Mouse (Mus musculus) hindbrain, embryonic 16.5 days (tissue): ENCODE measurements around the gene Fam189a1. TPM values are rescaled to one million over a fixed set of nuclear protein-coding genes. Genes with fewer than 3 reads are reported as not detected.
A peak's percentile ranks its signal among the peaks of the same experiment; 100 is the strongest.

Source experiments
- ATAC-seq: fragments of 200-750 bp; cut with Nextera tagmentation; 2 replicates; pipeline ENCODE4 v1.8.0; 2017; ENCODE audit warnings: moderate TSS enrichment, moderate library complexity
- H3K27ac ChIP-seq: fragments of 300-500 bp; sonication (generic); 2 replicates; pipeline ENCODE4 v1.5.1; 2014; ENCODE audit warnings: low read depth, mild to moderate bottlenecking, control low read depth, low read length, moderate library complexity
- H3K27me3 ChIP-seq: fragments of 300-500 bp; sonication (generic); replicated peaks from 2 replicates; pipeline ENCODE4 v1.6.1; 2014; ENCODE audit warnings: low read length; ENCODE audit not compliant: control insufficient read depth, insufficient read depth
- H3K36me3 ChIP-seq: fragments of 300-500 bp; sonication (generic); 2 replicates; pipeline ENCODE4 v1.6.1; 2014; ENCODE audit warnings: mild to moderate bottlenecking, low read length, moderate library complexity, mixed read lengths; ENCODE audit not compliant: control insufficient read depth, insufficient read depth
- H3K4me1 ChIP-seq: fragments of 300-500 bp; sonication (generic); 2 replicates; pipeline ENCODE4 v1.6.1; 2014; ENCODE audit warnings: low read depth, low read length; ENCODE audit not compliant: control insufficient read depth, insufficient read depth
- H3K4me2 ChIP-seq: fragments of 300-500 bp; sonication (generic); 2 replicates; pipeline ENCODE4 v1.6.1; 2014; ENCODE audit warnings: mild to moderate bottlenecking, low read length, control low read depth, moderate library complexity
- H3K4me3 ChIP-seq: fragments of 300-500 bp; sonication (generic); 2 replicates; pipeline ENCODE4 v1.5.1; 2014; ENCODE audit warnings: mild to moderate bottlenecking, low read length, control low read depth, moderate library complexity
- H3K9ac ChIP-seq: fragments of 300-500 bp; sonication (generic); 2 replicates; pipeline ENCODE4 v1.6.1; 2014; ENCODE audit warnings: low read depth, mild to moderate bottlenecking, control low read depth, low read length, moderate library complexity
- H3K9me3 ChIP-seq: fragments of 300-500 bp; sonication (generic); 2 replicates; pipeline ENCODE4 v1.6.1; 2014; ENCODE audit warnings: mild to moderate bottlenecking, low read length, moderate library complexity; ENCODE audit not compliant: control insufficient read depth
- WGBS: fragments of 180-500 bp; shearing (Covaris S2); extraction: QIAGEN DNeasy Blood & Tissue Kit; methylation state at CpG from one replicate; pipeline ENCODE4 v1.1.7; 2014; 5-methylcytosine and 5-hydroxymethylcytosine counted together
- polyA plus RNA-seq: library from polyadenylated mRNA; unstranded; fragments of >200 nt; fragmentation: Nextera tagmentation; extraction: Ambion mirVana; gene quantifications from 2 replicates; pipeline ENCODE4 v1.2.1, GENCODE M21; 2015

The Fam189a1 gene
- polyA plus RNA-seq, 1 experiment from 2014 or later = 7.9 TPM

DNA sequence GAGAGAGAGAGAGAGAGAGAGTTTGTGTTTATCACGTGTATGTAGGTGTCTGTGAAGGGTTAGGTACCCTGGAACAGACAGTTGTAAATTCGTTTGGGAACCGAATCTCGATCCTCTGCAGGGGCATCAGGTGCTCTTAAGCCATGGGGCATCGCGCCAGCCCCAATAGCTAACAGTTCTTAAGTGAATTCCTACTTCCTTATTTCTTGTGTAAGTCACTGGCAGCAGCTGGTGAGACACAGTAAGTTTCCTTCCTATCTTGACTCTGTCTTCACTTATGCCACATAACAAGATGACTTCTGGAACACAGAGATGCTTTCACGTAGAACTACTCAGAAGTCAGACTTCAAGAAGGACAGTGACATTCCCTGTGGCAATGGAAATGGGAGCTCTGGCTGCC, 275.0 kb downstream of the Fam189a1 start:
- ATAC-seq = no peak
- 82% methylated on average over 7 of the region's 7 CpGs for WGBS
- Histone ChIP-seq H3K4me2 (no peak overlapping the region), H3K36me3 (no peaks in the 10 kb centered on the region), H3K27ac (no peak overlapping the region), H3K9me3 (no peaks in the 10 kb centered on the region), H3K9ac (no peak overlapping the region), H3K4me1 (no peaks in the 10 kb centered on the region; the same call in none of the 2 replicates), H3K4me3 (no peak overlapping the region), H3K27me3 (no peaks in the 10 kb centered on the region)

DNA sequence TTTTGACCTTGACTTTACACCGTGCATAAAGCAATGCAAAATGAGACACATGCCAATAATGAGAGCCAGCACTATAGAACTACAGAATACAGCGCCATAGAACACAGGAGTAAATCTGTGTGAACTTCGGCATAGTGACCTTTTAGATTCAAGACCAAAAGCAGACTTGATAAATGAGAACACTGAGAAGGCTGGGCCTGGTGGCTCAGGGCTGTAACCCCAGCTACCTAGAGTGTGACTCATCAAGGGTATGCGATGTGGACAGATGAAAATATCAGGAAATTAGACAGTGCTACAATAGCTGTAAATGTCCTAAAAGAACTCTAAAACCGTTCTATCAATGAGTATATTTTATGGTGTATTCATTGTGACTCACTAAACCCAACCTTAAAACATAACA, 276.0 kb downstream of the Fam189a1 start:
- Histone ChIP-seq H3K36me3 (no peaks in the 10 kb centered on the region), H3K27me3 (no peaks in the 10 kb centered on the region), H3K9me3 (no peaks in the 10 kb centered on the region), H3K4me3 (no peak overlapping the region), H3K4me2 (no peak overlapping the region), H3K9ac (no peak overlapping the region), H3K27ac (no peak overlapping the region), H3K4me1 (no peaks in the 10 kb centered on the region; the same call in none of the 2 replicates)
- 85% methylated on average over 5 of the region's 5 CpGs for WGBS
- ATAC-seq = no peak

DNA sequence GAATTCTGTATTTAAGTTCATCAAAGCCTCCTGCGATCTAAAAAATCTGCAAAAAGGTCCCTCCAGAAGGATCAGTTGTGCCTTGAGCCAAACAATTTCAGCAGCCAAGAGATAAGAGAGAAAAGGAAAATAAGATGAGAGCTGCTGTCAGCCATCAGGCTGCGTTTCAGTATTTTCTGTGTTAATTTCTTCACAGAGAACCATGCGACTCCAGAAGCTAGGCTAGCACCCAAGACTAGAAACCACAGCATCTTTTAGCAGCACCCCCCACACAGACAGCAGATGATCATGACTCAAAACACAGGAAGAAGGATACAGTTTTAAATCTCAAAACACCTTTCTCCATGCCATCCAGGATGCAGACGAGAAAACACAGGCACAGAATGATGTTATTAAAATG, 281.4 kb downstream of the Fam189a1 start:
- H3K9ac ChIP-seq = no peak overlapping the region
- no peak overlapping the region for H3K4me2 ChIP-seq
- H3K36me3 ChIP-seq = no peaks in the 10 kb centered on the region
- no peak overlapping the region for H3K4me3 ChIP-seq
- H3K27me3 ChIP-seq = no peaks in the 10 kb centered on the region
- H3K9me3 ChIP-seq = no peaks in the 10 kb centered on the region
- no peak for ATAC-seq
- H3K27ac ChIP-seq = no peak overlapping the region
- WGBS = 90% methylated on average over 4 of the region's 4 CpGs
- H3K4me1 ChIP-seq = peaks cover 17% of the 10 kb centered on the region

DNA sequence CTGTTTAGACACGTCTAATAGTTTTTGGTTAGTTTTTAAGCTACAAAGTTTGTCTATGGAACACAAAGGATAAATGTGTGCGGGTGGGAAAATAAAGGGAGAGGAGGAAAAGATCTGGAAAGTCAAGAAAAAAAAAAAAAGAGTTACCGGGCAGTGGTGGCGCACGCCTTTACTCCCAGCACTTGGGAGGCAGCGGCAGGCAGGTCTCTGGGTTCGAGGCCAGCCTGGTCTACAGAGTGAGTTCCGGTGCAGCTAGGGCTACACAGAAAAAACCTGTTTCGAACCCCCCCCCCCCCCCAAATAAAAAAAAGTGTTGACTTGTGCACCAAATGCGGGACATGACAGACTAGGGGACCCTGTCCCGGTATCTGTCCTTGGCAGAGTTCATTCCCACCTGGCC, 283.1 kb downstream of the Fam189a1 start:
- ATAC-seq = no peak
- Histone ChIP-seq H3K4me2 (peak overlapping the region; percentile 48), H3K9me3 (no peaks in the 10 kb centered on the region), H3K9ac (no peak overlapping the region), H3K27ac (peak overlapping the region; percentile 92), H3K27me3 (no peaks in the 10 kb centered on the region), H3K36me3 (no peaks in the 10 kb centered on the region), H3K4me3 (peak overlapping the region; percentile 68), H3K4me1 (peaks cover 22% of the 10 kb centered on the region)
- WGBS = 34% methylated on average over 11 of the region's 11 CpGs

DNA sequence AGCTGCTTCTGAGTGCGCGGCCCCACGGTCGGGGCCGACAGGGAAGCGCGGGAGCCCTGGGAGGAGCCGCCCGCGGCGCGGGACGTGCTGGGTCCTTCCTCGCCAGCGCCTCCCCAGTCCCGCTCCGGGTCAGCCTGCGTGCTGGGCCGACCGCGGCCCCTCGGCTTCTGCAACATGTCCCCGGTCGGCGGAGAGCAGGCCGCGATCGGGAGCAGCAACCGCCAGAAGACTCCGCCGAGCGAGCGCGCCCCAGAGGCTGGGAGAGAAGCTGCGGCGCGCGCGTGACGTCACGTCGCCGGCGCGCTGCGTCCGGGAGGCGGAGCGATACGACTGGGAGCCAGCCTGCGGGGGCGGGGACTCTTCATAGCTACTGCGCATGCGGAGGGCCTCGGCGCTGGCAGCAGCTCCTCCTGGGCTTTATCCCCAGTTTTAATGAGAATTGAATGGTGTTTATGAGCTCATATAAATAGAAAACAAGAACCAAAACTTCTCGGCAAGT, 283.6 kb downstream of the Fam189a1 start, which contains the start of gene Nsmce3:
Nsmce3 (minus strand) TSS at position 255 of the 499 bp plus-strand sequence.
- H3K9ac ChIP-seq = peak within 1 kb of the TSS; percentile 83
- H3K27me3 ChIP-seq = no peaks in the 10 kb centered on the region
- no peaks in the 10 kb centered on the region for H3K36me3 ChIP-seq
- 0% methylated on average over 55 of the region's 57 CpGs for WGBS
- H3K4me2 ChIP-seq = peak within 1 kb of the TSS; percentile 97
- peak within 1 kb of the TSS; percentile 92 for H3K27ac ChIP-seq
- H3K4me3 ChIP-seq = peak within 1 kb of the TSS; percentile 68
- ATAC-seq = peak; percentile 96
- no peaks in the 10 kb centered on the region for H3K9me3 ChIP-seq
- peaks cover 22% of the 10 kb centered on the region for H3K4me1 ChIP-seq

DNA sequence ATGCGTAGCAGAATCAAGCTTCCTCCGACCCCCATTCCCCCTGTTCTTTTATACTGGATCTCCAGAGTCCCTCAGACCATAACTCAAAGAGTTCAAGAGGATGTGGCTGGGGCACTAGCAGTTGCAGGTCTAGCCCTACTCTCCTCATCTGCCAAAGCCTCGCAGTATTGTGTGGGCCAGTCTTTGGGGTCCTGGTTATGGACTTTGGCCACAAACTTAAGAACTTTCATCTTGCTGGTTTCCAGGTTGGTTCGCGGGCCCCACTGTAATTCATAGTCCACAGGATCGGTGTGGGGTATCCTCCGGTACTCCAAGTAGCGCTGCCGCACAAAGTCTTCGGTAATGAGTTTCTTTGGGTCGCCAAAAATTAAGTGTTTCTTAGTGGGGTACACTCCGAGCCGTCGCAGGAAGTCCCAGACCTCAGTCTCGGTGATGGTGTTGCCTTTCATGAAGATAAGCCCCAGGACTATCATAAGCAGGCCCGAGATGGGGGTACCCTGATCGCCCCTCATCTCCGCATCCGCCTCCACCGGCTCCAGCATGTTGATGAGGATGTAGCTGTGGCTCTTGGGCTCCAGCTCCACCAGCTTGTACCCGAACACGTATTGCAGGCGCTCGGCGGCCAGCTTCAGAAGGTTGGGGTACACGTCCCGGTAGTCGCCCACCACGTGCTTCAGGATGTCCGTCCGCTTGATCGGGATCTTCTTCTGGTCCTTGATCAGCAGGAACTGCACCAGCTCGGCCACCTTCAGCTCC, 284.2 kb downstream of the Fam189a1 start:
- WGBS = 1% methylated on average over 33 of the region's 33 CpGs
- no peak for ATAC-seq
- peaks cover 22% of the 10 kb centered on the region for H3K4me1 ChIP-seq
- H3K27me3 ChIP-seq = no peaks in the 10 kb centered on the region
- H3K4me2 ChIP-seq = peak overlapping the region; percentile 97
- H3K36me3 ChIP-seq = no peaks in the 10 kb centered on the region
- H3K9me3 ChIP-seq = no peaks in the 10 kb centered on the region
- H3K4me3 ChIP-seq = peak overlapping the region; percentile 68
- peak overlapping the region; percentile 83 for H3K9ac ChIP-seq
- peak overlapping the region; percentile 92 for H3K27ac ChIP-seq

DNA sequence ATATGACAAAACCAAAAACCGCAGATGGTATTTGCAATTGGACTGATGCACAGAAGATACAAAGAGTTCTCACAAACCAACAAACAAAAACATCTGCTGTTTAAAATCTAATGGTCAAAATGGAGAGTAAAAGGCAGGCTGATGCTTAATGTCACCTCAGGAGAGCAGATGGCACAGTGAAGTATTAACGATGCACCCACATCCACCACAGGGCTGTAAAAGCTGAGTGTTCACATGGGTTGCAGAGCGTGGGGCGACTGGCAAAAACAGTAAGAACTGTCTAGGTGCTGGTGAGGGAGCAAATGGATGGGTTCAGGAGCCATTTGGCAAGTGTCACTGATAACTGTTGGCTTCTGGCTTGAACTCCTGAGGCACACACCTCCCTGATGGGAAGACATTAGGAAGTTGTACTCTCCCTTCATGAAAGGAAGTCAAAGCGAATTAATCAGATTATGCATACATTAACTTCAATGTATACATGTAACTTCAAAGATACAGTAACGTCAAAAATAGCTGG, 286.8 kb downstream of the Fam189a1 start:
- Histone ChIP-seq H3K4me1 (peaks cover 22% of the 10 kb centered on the region), H3K4me2 (peak overlapping the region; percentile 50; the same call in 1 of the 2 replicates), H3K27me3 (no peaks in the 10 kb centered on the region), H3K4me3 (no peak overlapping the region), H3K9ac (no peak overlapping the region), H3K9me3 (no peaks in the 10 kb centered on the region), H3K27ac (no peak overlapping the region), H3K36me3 (peaks cover 2% of the 10 kb centered on the region; the same call in 1 of the 2 replicates)
- WGBS = 74% methylated on average over 6 of the region's 6 CpGs
- no peak for ATAC-seq

DNA sequence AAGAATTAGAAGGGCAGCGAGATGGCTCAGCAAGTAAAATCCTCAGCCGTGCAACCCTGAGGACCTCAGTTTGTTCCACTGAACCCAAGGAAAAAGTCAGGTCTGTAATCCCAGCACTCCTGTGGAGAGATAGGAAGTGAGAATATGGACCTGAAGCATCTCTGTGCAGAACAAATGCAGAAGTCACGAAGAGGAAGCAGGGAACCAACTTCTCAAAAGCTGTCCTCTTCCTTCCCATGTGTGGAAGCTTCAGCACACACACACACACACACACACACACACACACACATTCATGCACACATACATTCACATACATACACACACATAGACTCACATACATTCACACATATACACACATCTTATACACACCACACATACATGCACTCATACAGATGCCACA, 292.8 kb downstream of the Fam189a1 start:
- Histone ChIP-seq H3K4me3 (no peak overlapping the region), H3K4me1 (no peaks in the 10 kb centered on the region), H3K9me3 (no peaks in the 10 kb centered on the region), H3K36me3 (peaks cover 2% of the 10 kb centered on the region; the same call in 1 of the 2 replicates), H3K27ac (no peak overlapping the region), H3K27me3 (no peaks in the 10 kb centered on the region), H3K9ac (no peak overlapping the region), H3K4me2 (no peak overlapping the region)
- no peak for ATAC-seq
- 73% methylated on average over 3 of the region's 3 CpGs for WGBS

DNA sequence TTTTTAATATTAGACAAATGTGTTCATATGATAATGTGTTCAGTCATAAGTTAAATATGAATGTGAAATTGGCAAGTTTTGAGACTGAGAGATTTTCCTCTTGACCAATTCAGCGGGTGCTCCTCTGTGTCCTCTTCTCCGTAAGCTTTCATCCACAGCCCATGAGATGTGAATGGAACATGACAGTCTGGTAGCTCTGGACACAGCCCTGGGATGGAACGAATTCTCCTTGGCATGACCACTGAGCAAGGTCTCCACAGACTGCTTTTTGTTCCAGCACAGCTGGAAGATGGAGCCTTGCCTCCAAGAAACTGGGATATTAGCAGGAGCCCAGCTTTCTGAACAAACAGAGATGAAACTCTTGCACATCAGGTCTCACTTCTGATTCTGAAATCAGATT, 293.4 kb downstream of the Fam189a1 start:
- no peak overlapping the region for H3K27ac ChIP-seq
- peaks cover 2% of the 10 kb centered on the region; the same call in 1 of the 2 replicates for H3K36me3 ChIP-seq
- no peak for ATAC-seq
- H3K4me3 ChIP-seq = no peak overlapping the region
- no peaks in the 10 kb centered on the region for H3K4me1 ChIP-seq
- no peak overlapping the region for H3K4me2 ChIP-seq
- WGBS = 72% methylated on average over 3 of the region's 3 CpGs
- no peaks in the 10 kb centered on the region for H3K9me3 ChIP-seq
- H3K27me3 ChIP-seq = no peaks in the 10 kb centered on the region
- no peak overlapping the region for H3K9ac ChIP-seq
